Mouse (Mus musculus) olfactory bulb, adult 2 months (tissue): ENCODE results near the gene Zfp277.

Experiments
- CTCF ChIP-seq: fragments of 200-500 bp; IDR thresholded peaks from 2 replicates; pipeline ENCODE4 v1.5.1; 2012; ENCODE audit warnings: low read depth, mild to moderate bottlenecking, low read length, moderate library complexity; ENCODE audit not compliant: insufficient read depth
- POLR2A ChIP-seq: fragments of 200-500 bp; IDR thresholded peaks from 2 replicates; pipeline ENCODE4 v1.6.1; 2012; ENCODE audit warnings: mild to moderate bottlenecking, low read depth, low read length, moderate library complexity; ENCODE audit not compliant: insufficient read depth

GRCm38 (mm10) chr12:40429976-40430375 is 15.7 kb downstream of the Zfp277 start:
- no peak for TF ChIP-seq CTCF
- TF ChIP-seq POLR2A, result no peak
